Mouse (Mus musculus): ENCODE measurements around the gene Rps2. TPM values are rescaled to one million over a fixed set of nuclear protein-coding genes. Genes with fewer than 3 reads are reported as not detected.
"Not testable (repeated sequence)": the region's sequence is repeated elsewhere in the genome, so short reads cannot be mapped to it uniquely, and the experiment has no call there.

Rps2 gene
- 100 to 1,000 TPM; 300 to 313 TPM for total RNA-seq (2021)

DNA sequence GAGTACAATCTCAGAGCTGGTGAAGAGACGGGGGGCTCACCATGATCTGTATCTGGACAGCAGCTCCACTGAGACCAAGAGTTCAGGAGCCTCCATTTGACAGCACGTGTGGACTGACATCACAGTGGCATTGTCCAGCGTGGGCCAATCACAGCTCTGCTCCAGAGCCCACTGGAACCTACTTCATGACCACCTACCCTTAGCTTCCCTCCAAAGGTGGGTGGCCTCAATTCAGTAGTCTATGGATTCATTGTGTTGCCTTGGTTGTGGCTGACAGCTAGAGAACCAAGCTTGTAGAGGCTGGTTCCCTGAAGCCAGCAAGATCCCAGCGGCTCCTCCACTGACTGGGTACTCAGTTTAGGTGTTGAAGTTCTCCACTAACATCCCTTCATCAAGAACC, at the start of gene Rps2, which contains the start of gene Rnf151:
Gene Rps2, plus strand, starts transcription at position 174 of the 400 bp plus-strand sequence.
Gene Rnf151, minus strand, starts transcription at position 121 of the 400 bp plus-strand sequence.
- intact Hi-C loops (cut with DNase I) = no loop called here

DNA sequence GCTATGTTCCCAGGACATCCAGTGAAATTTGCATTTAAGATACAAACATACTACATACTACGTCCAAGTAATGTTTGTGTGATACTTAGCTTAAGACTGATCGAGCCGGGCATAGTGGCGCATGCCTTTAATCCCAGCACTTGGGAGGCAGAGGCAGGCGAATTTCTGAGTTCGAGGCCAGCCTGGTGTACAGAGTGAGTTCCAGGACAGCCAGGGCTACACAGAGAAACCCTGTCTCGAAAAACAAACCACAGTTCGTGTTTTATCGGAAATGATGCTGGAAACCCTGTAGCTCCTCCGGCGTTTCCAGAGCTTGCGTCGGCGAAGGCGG, 48.7 kb upstream of the Rps2 start:
- intact Hi-C loops (cut with DNase I) = loop anchor here (5.0 kb wide), 1 partner anchor 37 kb away; the partner anchor contains the start of genes Nthl1 and Tsc2
- DNase-seq (ENCODE audit: low spot score in 2 of 2) = not testable (repeated sequence)

More for the DNA sequence above, at the start of gene Rps2, which contains the start of gene Rnf151:
- no peak for DNase-seq (ENCODE audit: low spot score in 2 of 2)

DNA sequence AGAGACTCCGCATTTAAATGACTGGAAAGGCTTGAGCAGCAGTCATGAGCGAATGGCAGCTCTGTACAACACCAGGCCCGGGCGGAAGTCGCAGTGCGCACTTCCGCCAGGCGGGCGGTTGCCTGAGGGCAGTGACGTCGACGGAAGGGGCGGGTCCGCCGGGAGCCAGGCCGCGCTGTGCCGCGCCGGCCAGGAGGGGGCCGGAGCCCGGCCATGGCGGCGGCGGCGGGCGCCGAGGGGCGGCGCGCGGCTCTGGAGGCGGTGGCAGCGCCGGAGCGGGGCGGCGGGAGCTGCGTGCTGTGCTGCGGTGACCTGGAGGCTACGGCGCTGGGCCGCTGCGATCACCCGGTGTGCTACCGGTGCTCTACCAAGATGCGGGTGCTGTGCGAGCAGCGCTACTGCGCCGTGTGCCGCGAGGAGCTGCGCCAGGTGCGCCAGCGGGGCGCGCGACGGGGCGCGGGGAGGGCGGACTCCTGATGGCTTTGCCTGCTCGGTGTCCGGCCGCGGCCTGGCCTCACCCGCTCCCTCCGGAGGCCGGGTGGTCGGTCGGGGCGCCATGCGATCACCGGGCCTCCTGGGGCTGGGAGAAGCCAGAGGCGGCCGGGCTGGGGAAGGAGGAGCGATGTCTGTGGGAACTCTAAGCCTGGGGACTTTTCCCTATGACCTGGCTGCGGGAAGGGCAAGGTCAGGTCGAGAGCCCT, 48.2 kb upstream of the Rps2 start, which contains the start of gene Zfp598:
Gene Zfp598, plus strand, starts transcription at position 143 of the 701 bp plus-strand sequence.
- intact Hi-C loops (cut with DNase I) = loop anchor here (5.0 kb wide), 1 partner anchor 37 kb away; the partner anchor contains the start of genes Nthl1 and Tsc2
- peak; percentile 94 to 96 for DNase-seq (ENCODE audit: low spot score in 2 of 2)

DNA sequence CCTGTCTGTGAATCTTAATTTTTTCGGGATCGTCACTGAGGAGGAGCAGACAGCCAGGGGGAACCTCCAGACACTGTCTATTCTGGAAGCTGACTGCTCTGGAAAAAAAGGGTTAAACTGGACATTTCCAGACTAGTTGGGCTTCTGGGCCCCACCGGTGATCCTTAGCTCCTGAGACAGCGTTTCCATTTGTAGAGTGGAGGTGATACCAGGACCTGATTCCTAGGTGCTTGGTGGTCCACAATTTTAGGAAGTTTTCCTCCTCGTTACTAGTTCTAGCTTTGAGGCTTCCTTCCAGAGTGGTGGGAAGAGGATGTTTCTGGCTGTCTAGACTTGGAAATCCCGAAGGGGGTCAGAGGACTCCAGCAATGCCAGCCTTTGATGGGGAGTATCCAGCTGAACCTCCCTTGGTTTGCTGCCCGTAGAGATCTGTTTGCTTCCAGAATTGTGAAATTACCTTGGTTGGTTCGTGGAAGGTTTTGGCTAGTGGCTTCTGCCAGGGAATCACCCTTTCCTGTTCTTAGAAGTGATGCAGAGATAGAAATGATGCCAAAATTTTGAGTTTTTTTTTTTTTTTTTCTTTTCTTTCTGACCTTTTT, 47.6 kb upstream of the Rps2 start:
- DNase-seq (ENCODE audit: low spot score in 2 of 2) = no peak
- intact Hi-C loops (cut with DNase I) = no loop called here

DNA sequence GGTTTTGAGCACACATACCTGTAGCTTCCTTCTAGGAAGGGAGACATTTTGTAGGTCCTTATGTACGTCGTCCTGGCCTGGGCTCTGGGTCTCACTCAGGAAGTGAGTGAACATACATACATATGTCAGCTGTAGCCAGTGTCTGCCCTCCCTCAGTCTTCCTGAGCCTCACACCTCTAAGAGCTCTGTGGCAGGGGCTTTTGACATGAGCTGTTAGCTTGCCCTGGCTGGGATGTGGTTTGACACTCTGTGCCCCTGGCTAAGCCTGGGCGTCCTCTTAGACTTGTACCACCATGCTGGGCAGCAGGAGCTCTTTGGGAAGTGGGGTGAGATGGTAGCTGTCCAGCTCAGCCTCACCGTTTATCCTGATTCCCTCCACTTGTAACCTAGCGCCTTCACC, 46.6 kb upstream of the Rps2 start:
- intact Hi-C loops (cut with DNase I) = no loop called here

DNA sequence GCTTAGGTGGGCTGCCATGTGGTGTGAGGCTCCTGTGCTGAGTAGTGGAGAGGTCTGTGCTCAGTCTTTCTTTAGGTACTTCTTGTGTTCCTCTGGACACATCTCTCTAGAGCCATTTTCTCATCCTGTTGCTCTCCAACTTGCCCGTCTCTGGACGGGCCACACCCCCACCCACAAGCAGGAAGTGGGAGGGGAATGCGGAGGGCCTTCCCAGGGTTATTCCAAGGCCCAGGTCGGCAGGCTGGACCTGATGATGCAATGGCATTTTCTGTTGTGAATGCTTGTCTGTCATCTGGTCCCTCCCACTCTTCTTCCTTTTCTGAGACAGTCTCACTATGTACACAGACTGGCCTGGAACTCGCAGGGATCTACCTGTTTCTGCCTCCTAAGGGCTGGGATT, 45.8 kb upstream of the Rps2 start:
- intact Hi-C loops (cut with DNase I) = no loop called here
- DNase-seq (ENCODE audit: low spot score in 2 of 2) = no peak

More for the DNA sequence above, 46.6 kb upstream of the Rps2 start:
- DNase-seq (ENCODE audit: low spot score in 2 of 2) = no peak

DNA sequence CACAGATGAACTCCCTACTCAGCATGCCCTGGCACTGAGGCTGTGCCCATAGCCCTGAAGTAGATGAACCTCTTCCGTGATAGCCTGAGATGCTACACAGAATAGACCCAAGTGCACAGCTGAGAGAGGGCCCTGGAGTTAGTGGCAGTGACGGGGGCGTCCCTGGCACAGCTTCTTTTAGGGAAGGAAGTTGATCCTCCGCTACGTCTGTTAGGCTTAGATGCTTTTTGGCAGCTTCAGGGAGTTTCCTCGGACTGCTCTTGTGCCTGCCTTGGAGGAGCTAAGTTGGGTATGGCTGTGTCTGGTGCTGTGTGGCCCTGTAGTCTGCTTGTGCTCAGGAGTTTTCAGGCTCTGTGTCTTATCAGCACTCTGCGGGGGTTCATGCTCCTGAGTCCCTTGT, 43.6 kb upstream of the Rps2 start:
- intact Hi-C loops (cut with DNase I) = no loop called here
- DNase-seq (ENCODE audit: low spot score in 2 of 2) = peak in 1 of 2 experiments; percentile 90

DNA sequence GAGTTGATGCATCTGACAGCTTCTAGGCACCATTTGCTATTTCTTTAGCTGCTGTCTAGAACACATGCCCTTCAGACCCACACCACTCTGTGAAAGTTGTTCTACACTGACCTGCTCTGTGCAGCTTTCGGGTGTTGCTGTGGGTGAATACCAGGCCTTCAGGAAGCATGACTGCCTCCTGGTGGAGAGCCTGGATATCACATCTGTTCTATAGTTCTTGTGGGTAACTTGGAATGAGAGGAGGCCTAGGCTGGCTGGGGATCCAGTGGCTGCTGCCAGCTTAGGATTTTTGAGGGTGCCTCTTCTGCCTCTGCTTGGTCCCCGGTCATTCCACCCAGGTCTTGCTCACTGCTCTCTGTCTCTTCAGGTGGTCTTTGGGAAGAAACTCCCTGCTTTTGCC, 41.7 kb upstream of the Rps2 start:
- intact Hi-C loops (cut with DNase I) = loop anchor here (5.0 kb wide), 1 partner anchor 199 kb away; the partner anchor contains the start of gene Mlst8
- DNase-seq (ENCODE audit: low spot score in 2 of 2) = peak; percentile 63 to 65

DNA sequence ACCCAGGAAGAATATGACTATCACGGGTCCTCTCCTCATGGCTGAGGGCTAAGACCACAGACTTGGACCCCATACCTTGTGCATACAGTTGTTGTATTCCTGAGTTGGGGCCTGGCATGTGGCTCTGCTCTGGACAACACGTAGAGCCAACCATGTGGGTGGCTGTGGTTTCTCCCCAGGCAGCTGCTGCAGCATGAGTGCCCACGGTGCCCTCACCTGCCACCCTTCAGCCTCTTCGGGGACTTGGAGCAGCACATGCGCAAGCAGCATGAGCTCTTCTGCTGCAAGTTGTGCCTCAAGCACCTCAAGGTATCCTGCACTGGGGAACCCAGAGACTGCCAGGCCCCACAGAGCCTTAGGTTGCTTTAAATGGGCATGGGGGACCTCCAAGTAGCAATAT, 41.0 kb upstream of the Rps2 start:
- intact Hi-C loops (cut with DNase I) = loop anchor here (5.0 kb wide), 1 partner anchor 200 kb away; the partner anchor contains the start of gene Mlst8
- DNase-seq (ENCODE audit: low spot score in 2 of 2) = no peak

DNA sequence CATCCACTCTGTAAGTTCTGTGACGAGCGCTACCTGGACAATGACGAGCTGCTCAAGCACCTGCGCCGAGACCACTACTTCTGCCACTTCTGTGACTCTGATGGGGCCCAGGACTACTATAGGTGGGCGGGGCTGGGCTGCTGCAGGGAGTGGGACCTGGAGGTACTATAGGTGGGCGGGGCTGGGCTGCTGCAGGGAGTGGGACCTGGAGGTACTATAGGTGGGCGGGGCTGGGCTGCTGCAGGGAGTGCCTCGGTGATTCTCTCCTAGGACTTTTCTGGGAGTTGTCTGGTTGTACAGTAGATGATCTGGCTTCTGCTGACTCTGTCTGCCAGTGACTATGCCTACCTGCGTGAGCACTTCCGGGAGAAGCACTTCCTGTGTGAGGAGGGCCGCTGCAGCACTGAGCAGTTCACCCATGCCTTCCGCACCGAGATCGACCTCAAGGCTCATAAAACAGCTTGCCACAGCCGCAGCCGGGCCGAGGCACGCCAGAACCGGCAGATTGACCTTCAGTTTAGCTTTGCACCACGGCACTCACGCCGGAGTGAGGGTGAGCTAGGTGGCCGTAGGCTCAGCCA, 40.3 kb upstream of the Rps2 start:
- intact Hi-C loops (cut with DNase I) = loop anchor here (5.0 kb wide), 1 partner anchor 200 kb away; the partner anchor contains the start of gene Mlst8
- DNase-seq (ENCODE audit: low spot score in 2 of 2) = no peak

DNA sequence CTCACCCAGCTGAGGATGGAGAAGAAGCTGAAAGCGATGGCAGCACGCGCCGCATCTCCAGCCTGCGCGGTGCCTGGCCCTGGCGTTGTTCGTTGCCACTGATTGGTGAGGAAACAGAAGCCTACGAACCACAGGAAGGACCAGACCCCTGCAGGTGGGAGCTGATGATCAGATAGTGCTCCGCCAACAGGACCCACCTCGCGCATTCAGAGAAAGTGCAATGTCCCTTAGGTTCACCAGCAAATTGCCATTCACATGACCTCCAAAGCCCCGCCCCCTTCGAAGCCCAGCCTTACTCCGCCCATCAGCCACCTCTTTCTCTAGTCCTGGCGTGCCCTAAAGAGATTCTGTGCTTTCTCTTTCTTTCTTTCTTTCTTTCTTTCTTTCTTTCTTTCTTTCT, 31.4 kb upstream of the Rps2 start:
- no peak for DNase-seq (ENCODE audit: low spot score in 2 of 2)
- intact Hi-C loops (cut with DNase I) = no loop called here

DNA sequence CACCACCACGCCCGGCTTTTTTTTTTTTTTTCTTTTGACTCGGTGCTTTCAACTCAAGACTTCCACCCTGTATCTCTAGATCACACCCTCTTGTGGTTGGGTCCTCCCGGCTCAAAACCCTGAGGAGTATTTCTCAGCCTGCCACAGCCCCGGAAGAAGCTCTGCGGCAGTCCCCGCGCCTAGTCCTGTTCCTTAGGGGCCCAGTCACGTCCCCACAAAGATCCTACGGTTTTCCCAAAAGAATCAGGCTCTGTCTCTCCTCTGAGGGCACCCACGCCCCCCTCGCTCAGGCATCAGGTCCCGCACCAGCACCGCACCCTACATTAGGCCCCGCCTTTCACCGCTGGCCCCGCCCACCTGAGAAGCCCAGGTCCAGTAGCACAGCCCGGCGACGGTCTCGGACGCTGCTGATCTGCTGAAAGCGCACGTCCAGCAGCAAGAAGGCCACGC, 30.7 kb upstream of the Rps2 start:
- DNase-seq (ENCODE audit: low spot score in 2 of 2) = no peak

DNA sequence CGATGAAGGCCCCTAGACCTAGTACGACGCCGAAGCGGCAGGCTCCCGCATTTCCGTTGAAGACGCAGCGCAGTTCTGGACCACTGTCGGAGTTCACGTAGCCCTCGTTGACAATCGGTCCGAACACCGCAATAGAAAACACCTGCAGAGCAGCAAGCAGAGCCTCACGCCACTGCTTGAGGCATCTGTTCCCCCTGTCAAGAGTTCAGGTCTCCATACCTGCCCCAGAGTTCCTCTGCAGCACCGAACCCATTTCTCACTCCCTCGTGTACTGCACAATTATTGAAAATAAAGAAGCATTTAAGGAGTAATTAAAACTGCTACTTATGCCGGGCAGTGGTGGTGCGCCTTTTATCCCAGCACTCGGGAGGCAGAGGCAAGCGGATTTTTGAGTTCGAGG, 30.3 kb upstream of the Rps2 start:
- DNase-seq (ENCODE audit: low spot score in 2 of 2) = no peak
- intact Hi-C loops (cut with DNase I) = no loop called here

More for the DNA sequence above, 30.7 kb upstream of the Rps2 start:
- intact Hi-C loops (cut with DNase I) = no loop called here

DNA sequence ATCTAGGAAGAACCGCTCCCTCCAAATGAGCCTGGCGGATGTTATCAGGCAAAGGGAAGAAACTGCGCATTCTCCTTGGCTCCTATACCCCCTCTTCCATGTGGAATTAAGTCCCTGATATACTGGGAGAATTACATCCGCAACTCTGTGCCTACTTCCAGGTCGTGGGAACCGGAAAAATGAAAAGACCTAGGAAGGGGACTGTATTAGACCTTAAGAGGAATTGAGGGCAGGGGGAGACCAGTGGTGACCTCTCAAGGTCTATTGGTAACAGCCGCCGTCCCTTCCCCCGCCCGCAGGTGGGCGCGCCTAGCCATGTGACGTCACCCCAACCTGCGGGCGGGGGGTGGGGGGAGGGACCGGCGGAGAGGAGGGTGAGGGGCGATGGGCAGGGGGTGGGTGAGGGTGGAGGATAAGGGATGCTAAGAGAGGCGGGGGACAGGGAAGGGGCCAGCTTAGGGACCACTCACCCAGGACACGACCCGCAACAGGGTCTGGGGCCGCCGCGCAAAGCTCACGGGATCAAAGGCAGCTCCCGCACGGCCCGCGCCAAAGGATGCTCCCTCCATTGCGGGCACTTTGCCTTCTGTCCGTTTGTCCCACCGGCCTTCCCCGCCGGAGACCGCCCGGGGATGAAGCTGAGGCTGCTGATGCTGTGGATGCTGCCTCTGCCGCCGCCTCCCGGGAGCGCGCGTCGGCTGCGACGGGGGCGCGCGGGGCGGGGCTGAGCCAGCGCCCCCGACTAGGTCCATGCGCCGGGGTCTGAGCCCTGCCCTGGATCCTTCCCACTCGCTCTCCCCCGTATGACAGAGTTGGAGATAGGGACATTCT, 28.4 kb upstream of the Rps2 start, which contains the start of gene Syngr3:
Gene Syngr3, minus strand, starts transcription at position 705 of the 831 bp plus-strand sequence.
- intact Hi-C loops (cut with DNase I) = no loop called here
- peak; percentile 52 to 60 for DNase-seq (ENCODE audit: low spot score in 2 of 2)

DNA sequence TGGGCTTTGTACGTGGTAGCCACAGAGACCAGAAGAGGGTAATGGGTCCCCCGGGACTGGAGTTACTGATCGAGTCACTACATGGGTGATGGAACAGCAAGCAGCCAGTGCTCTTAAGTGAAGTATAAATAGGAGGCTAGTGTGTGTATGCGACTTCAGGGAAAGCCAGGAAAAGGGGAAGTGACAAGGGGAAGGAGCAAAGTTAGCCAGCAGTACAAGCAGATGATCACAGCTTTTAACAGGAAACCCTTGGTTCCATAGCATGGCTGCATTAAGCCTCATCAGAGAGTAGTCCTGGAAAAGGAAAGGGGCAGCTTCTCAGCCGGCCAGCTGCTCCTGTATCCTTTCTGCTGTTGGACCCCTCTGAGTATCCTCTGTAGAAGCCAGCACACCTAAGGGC, 25.5 kb upstream of the Rps2 start:
- no peak for DNase-seq (ENCODE audit: low spot score in 2 of 2)
- intact Hi-C loops (cut with DNase I) = no loop called here

DNA sequence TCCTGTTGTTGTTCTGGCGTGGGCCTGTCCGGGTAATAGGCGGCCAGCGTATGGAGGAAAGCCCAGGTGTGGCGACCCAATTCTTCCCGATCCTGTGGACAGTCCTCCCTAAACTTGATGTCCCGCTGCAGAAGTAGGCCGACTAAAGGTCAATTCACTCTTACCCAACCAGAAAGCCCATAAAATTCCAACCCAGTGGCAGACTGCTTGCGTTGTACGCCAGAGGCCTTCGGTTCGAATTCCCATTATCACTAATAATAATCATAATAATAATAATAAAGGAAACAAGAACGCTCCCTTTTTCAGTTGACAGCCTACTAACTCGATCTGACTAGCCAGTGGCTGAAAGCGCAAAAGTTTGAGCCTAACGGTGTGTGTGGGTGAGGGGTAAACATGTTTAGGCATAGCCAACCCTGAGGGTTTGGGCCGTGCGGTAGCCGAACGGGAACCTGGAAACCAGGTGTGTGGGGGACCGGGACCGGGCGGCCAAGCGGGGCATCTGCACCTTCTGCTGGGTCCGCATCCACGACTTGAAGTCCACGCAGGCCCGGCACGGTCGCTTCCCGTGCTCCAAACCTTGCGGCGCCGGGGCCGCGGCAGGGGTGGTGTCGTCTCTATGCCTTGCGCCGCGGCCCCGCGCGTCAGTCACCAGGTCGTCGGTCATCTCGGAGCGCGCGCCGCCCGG, 22.4 kb upstream of the Rps2 start:
- DNase-seq (ENCODE audit: low spot score in 2 of 2) = no peak
- intact Hi-C loops (cut with DNase I) = no loop called here

DNA sequence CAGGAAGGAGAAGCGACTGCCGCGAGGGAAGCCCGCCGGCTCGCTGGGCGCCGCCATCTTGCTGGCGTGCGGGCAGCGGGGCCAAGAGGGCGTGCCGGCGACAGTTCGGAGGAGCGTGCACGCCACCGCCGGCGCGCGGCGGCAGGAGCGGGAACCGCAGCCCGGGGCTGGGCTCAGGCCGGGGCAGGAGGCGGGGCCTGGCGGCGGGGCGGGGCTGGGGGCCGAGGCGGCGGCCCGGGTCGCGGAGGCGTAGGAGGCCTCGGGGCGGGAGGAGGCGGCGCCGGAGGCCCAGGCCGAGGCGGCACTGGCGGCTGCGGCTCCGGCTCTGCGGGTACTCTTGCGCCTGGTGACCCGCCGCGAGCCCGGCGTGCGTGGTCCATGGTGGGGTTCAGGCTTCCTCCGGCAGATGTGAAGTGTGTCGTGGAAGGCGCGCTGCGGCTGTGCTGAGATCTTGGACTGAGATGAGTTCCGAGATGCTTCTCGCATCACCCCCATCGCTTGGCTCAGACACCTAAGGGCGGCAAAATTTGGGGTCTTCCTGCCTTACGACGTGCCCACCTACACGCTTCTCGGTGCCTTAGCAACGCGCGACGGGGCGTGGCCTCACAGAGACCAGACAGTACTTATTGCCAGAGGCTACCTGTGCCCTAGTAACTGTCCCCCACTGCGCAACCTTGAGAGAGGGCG, 21.8 kb upstream of the Rps2 start, which contains the start of the genes Gfer and Noxo1:
Gene Gfer, minus strand, starts transcription at position 146 of the 687 bp plus-strand sequence.
Gene Noxo1, plus strand, starts transcription at position 224 of the 687 bp plus-strand sequence.
- intact Hi-C loops (cut with DNase I) = no loop called here
- DNase-seq (ENCODE audit: low spot score in 2 of 2) = peak; percentile 82 to 86

DNA sequence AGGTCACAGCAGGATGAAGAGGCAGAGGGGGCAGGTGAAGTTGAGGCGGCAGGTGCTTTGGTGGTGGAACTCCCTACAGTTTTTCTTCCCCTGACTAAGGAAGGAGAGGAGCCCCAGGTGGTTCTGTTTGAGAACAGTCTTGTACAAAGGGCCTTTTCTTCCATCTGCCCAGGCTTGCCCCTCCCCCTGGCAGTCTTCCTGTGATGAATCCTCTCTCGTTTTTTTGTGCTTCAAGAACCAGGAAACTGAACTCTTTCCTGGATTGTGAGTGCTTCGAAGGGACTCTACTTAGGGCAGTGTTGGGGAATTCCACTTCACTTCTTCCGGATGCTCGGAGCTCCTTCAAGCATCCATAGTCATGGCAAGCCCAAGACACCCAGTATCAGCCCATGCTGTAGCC, 19.9 kb upstream of the Rps2 start:
- intact Hi-C loops (cut with DNase I) = no loop called here
- DNase-seq (ENCODE audit: low spot score in 2 of 2) = no peak
